Mouse (Mus musculus) midbrain, postnatal 0 days (tissue): ENCODE measurements around the gene H2-Q2. TPM values are rescaled to one million over a fixed set of nuclear protein-coding genes. Genes with fewer than 3 reads are reported as not detected.
"Not testable (repeated sequence)": the region's sequence is repeated elsewhere in the genome, so short reads cannot be mapped to it uniquely, and the experiment has no call there.

Source experiments
- ATAC-seq: fragments of 200-750 bp; cut with Nextera tagmentation; 2 replicates; pipeline ENCODE4 v1.8.0; 2017; ENCODE audit warnings: moderate number of reproducible peaks, mild to moderate bottlenecking, moderate TSS enrichment, moderate library complexity; ENCODE audit not compliant: low FRiP score
- DNase-seq: peaks from one replicate; pipeline ENCODE4 v3.0.0-alpha.2; 2015; ENCODE audit warnings: low spot score
- H3K27ac ChIP-seq: fragments of 300-500 bp; sonication (generic); 2 replicates; pipeline ENCODE4 v1.5.1; 2014; ENCODE audit warnings: low read depth, mild to moderate bottlenecking, low read length, mixed read lengths
- H3K27me3 ChIP-seq: fragments of 300-500 bp; sonication (generic); 2 replicates; pipeline ENCODE4 v1.6.1; 2014; ENCODE audit warnings: low read length, control low read depth, mixed read lengths; ENCODE audit not compliant: insufficient read depth
- H3K36me3 ChIP-seq: fragments of 300-500 bp; sonication (generic); 2 replicates; pipeline ENCODE4 v1.6.1; 2014; ENCODE audit warnings: low read length, control low read depth, mixed read lengths; ENCODE audit not compliant: insufficient read depth
- H3K4me1 ChIP-seq: fragments of 300-500 bp; sonication (generic); 2 replicates; pipeline ENCODE4 v1.6.1; 2014; ENCODE audit warnings: mild to moderate bottlenecking, control low read depth, antibody characterized with exemption, low read length, mixed read lengths; ENCODE audit not compliant: insufficient read depth
- H3K4me2 ChIP-seq: fragments of 300-500 bp; sonication (generic); 2 replicates; pipeline ENCODE4 v1.6.1; 2014; ENCODE audit warnings: low read depth, mild to moderate bottlenecking, low read length, mixed read lengths; ENCODE audit not compliant: poor library complexity, severe bottlenecking
- H3K4me3 ChIP-seq: fragments of 300-500 bp; sonication (generic); 2 replicates; pipeline ENCODE4 v1.5.1; 2014; ENCODE audit warnings: low read depth, mild to moderate bottlenecking, low read length, moderate library complexity
- H3K9ac ChIP-seq: fragments of 300-500 bp; sonication (generic); replicated peaks from 2 replicates; pipeline ENCODE4 v1.6.1; 2014; ENCODE audit warnings: mild to moderate bottlenecking, low read length, moderate library complexity, mixed read lengths; ENCODE audit not compliant: poor library complexity, severe bottlenecking
- H3K9me3 ChIP-seq: fragments of 300-500 bp; sonication (generic); 2 replicates; pipeline ENCODE4 v1.6.1; 2016; ENCODE audit warnings: low read length, control low read depth
- CTCF ChIP-seq: IDR thresholded peaks from 2 replicates; pipeline ENCODE4 v1.5.1; 2016; ENCODE audit warnings: antibody characterized with exemption, mild to moderate bottlenecking
- WGBS: fragments of 180-500 bp; shearing (Covaris S2); extraction: QIAGEN DNeasy Blood & Tissue Kit; methylation state at CpG from one replicate; pipeline ENCODE4 v1.1.7; 2014; 5-methylcytosine and 5-hydroxymethylcytosine counted together
- polyA plus RNA-seq: library from polyadenylated mRNA; unstranded; fragments of >200 nt; fragmentation: Nextera tagmentation; extraction: Ambion mirVana; gene quantifications from 2 replicates; pipeline ENCODE4 v1.2.1, GENCODE M21; 2015
- total RNA-seq: library from RNA; depleted of rRNA; stranded (reverse); fragments of >200 nt; gene quantifications from 2 replicates; pipeline ENCODE4 v1.2.3, GENCODE M21; 2014

Gene H2-Q2
- total and polyA plus RNA-seq, 2 experiments from 2014 or later, result 21.1 to 21.7 TPM

GRCm38 (mm10) chr17:35303756-35304350, 38.2 kb upstream of the H2-Q2 start:
- Histone ChIP-seq H3K9me3 (no peaks in the 10 kb centered on the region), H3K27me3 (no peaks in the 10 kb centered on the region), H3K4me2 (no peak overlapping the region), H3K27ac (no peak overlapping the region), H3K9ac (no peak overlapping the region), H3K4me3 (no peak overlapping the region), H3K4me1 (no peaks in the 10 kb centered on the region), H3K36me3 (no peaks in the 10 kb centered on the region)
- 87% methylated on average over 10 of the region's 10 CpGs for WGBS
- no peak for TF ChIP-seq CTCF
- DNase-seq, result no peak
- no peak for ATAC-seq

GRCm38 (mm10) chr17:35304478-35304877, 37.6 kb upstream of the H2-Q2 start:
- 74% methylated on average over 6 of the region's 6 CpGs for WGBS
- Histone ChIP-seq H3K4me2 (no peak overlapping the region), H3K27ac (no peak overlapping the region), H3K4me3 (no peak overlapping the region), H3K9ac (no peak overlapping the region), H3K9me3 (no peaks in the 10 kb centered on the region), H3K36me3 (no peaks in the 10 kb centered on the region), H3K4me1 (no peaks in the 10 kb centered on the region), H3K27me3 (no peaks in the 10 kb centered on the region)
- DNase-seq, result no peak
- no peak for TF ChIP-seq CTCF
- no peak for ATAC-seq

GRCm38 (mm10) chr17:35304921-35305320, 37.1 kb upstream of the H2-Q2 start:
- ATAC-seq, H3K4me2 ChIP-seq, H3K9me3 ChIP-seq, H3K4me3 ChIP-seq, H3K9ac ChIP-seq, H3K27ac ChIP-seq, DNase-seq, H3K27me3 ChIP-seq, H3K4me1 ChIP-seq, H3K36me3 ChIP-seq: not testable (repeated sequence)
- WGBS, result 89% methylated on average over 8 of the region's 8 CpGs

- no peak overlapping the region for H3K27ac ChIP-seq
- DNase-seq, result no peak
- H3K36me3 ChIP-seq, result no peaks in the 10 kb centered on the region
- no peaks in the 10 kb centered on the region for H3K9me3 ChIP-seq
- H3K4me1 ChIP-seq, result no peaks in the 10 kb centered on the region
- H3K9ac ChIP-seq, result no peak overlapping the region
- TF ChIP-seq CTCF, result no peak
- no peak for ATAC-seq
- peaks cover 14% of the 10 kb centered on the region for H3K27me3 ChIP-seq
- H3K4me2 ChIP-seq, result no peak overlapping the region
- no peak overlapping the region for H3K4me3 ChIP-seq
Observed at GRCm38 (mm10) chr17:35318671-35319070, 23.4 kb upstream of the H2-Q2 start.

- Histone ChIP-seq H3K27me3 (peaks cover 14% of the 10 kb centered on the region), H3K4me3 (peak within 1 kb of the TSS; percentile 33), H3K9ac (no peak within 1 kb of the TSS), H3K36me3 (no peaks in the 10 kb centered on the region), H3K27ac (no peak within 1 kb of the TSS), H3K9me3 (no peaks in the 10 kb centered on the region), H3K4me1 (no peaks in the 10 kb centered on the region), H3K4me2 (peak within 1 kb of the TSS; percentile 57)
- ATAC-seq (no peak), DNase-seq (no peak)
- WGBS, result 1% methylated on average over 48 of the region's 55 CpGs
- TF ChIP-seq CTCF, result no peak
Observed at GRCm38 (mm10) chr17:35320327-35321081, 21.5 kb upstream of the H2-Q2 start, which contains the start of gene H2-Q1. Gene H2-Q1 (plus strand): TSS chr17:35320405.

- TF ChIP-seq CTCF, result peak; percentile 43
- H3K9me3 ChIP-seq, DNase-seq: not testable (repeated sequence)
Observed at GRCm38 (mm10) chr17:35325124-35325523, 16.9 kb upstream of the H2-Q2 start.

GRCm38 (mm10) chr17:35326000-35326399, 16.0 kb upstream of the H2-Q2 start:
- H3K9me3 ChIP-seq, H3K36me3 ChIP-seq, H3K4me3 ChIP-seq, H3K4me2 ChIP-seq, ATAC-seq, H3K9ac ChIP-seq, H3K27ac ChIP-seq, H3K27me3 ChIP-seq, DNase-seq, H3K4me1 ChIP-seq: not testable (repeated sequence)

More at GRCm38 (mm10) chr17:35325124-35325523, 16.9 kb upstream of the H2-Q2 start:
- not testable (repeated sequence) for H3K36me3 ChIP-seq, H3K4me3 ChIP-seq, H3K9ac ChIP-seq, H3K4me2 ChIP-seq, H3K27me3 ChIP-seq, H3K4me1 ChIP-seq, H3K27ac ChIP-seq, ATAC-seq
- 66% methylated on average over 1 of the region's 1 CpGs for WGBS

GRCm38 (mm10) chr17:35329714-35330113, 12.3 kb upstream of the H2-Q2 start:
- not testable (repeated sequence) for H3K9me3 ChIP-seq, H3K9ac ChIP-seq

More at GRCm38 (mm10) chr17:35329714-35330113, 12.3 kb upstream of the H2-Q2 start:
- not testable (repeated sequence) for H3K4me1 ChIP-seq, H3K27ac ChIP-seq, H3K36me3 ChIP-seq, ATAC-seq, H3K4me3 ChIP-seq, H3K4me2 ChIP-seq, H3K27me3 ChIP-seq, DNase-seq
- 57% methylated on average over 3 of the region's 3 CpGs for WGBS
